Mouse (Mus musculus) ES-E14 (cell line): ENCODE data around the gene Frrs1l. TPM values are rescaled to one million over a fixed set of nuclear protein-coding genes. Genes with fewer than 3 reads are reported as not detected.

Experiments used
- DNase-seq: peaks from one replicate; pipeline ENCODE4 v3.0.0-alpha.2; 2013; ENCODE audit warnings: low read depth, low spot score
- H3K27ac ChIP-seq: 2 replicates; pipeline ENCODE4 v1.5.1; 2012; ENCODE audit warnings: low read depth, mild to moderate bottlenecking, low read length, moderate library complexity, mixed read lengths; ENCODE audit not compliant: poor library complexity, insufficient read depth, severe bottlenecking
- H3K36me3 ChIP-seq: 2 replicates; pipeline ENCODE4 v1.6.1; 2012; ENCODE audit warnings: mild to moderate bottlenecking, low read length, moderate library complexity, mixed read lengths; ENCODE audit not compliant: control insufficient read depth, poor library complexity, insufficient read depth, severe bottlenecking
- H3K4me1 ChIP-seq, 2 experiments: fragments of 150-350 bp in 1 of 2; sonication (generic) in 1 of 2; 2 replicates each; pipeline ENCODE4 v1.6.1; 2012; ENCODE audit warnings: low read length in 2 of 2, mild to moderate bottlenecking in 1 of 2, mixed read lengths in 1 of 2; ENCODE audit not compliant: control insufficient read depth in 2 of 2, insufficient read depth in 2 of 2, poor library complexity in 1 of 2
- H3K4me3 ChIP-seq, 2 experiments: fragments of 150-350 bp in 1 of 2; sonication (generic) in 1 of 2; 2 replicates each; pipeline ENCODE4 v1.5.1; 2012; ENCODE audit warnings: low read length in 2 of 2, low read depth in 1 of 2, mild to moderate bottlenecking in 1 of 2, mixed read lengths in 1 of 2; ENCODE audit not compliant: insufficient read depth in 1 of 2, poor library complexity in 1 of 2, severe bottlenecking in 1 of 2
- H3K9ac ChIP-seq: 2 replicates; pipeline ENCODE4 v1.6.1; 2012; ENCODE audit warnings: low read depth, mild to moderate bottlenecking, low read length, mixed read lengths; ENCODE audit not compliant: poor library complexity, insufficient read depth, severe bottlenecking
- H3K9me3 ChIP-seq: fragments of 150-350 bp; sonication (generic); 2 replicates; pipeline ENCODE4 v1.6.1; 2012; ENCODE audit warnings: low read depth, mild to moderate bottlenecking, low read length; ENCODE audit not compliant: control insufficient read depth, insufficient read depth
- CHD2 ChIP-seq: IDR thresholded peaks from 2 replicates; pipeline ENCODE4 v1.6.1; 2014; ENCODE audit warnings: mild to moderate bottlenecking, low read depth, low read length, inconsistent platforms
- HCFC1 ChIP-seq: IDR thresholded peaks from 2 replicates; pipeline ENCODE4 v1.6.1; 2012; ENCODE audit warnings: low read length, inconsistent platforms, borderline replicate concordance; ENCODE audit not compliant: insufficient read depth
- MAFK ChIP-seq: IDR thresholded peaks from 2 replicates; pipeline ENCODE4 v1.6.1; 2014; ENCODE audit warnings: mild to moderate bottlenecking, low read depth, low read length, inconsistent platforms; ENCODE audit not compliant: insufficient read depth
- ZC3H11A ChIP-seq: IDR thresholded peaks from 2 replicates; pipeline ENCODE4 v1.6.1; 2012; ENCODE audit warnings: low read depth, mild to moderate bottlenecking, inconsistent platforms, low read length, borderline replicate concordance
- ZNF384 ChIP-seq: IDR thresholded peaks from 2 replicates; pipeline ENCODE4 v1.6.1; 2012; ENCODE audit warnings: low read depth, low read length, inconsistent platforms
- in situ Hi-C, 2 experiments: fragments of 600-800 bp; cut with MboI; formaldehyde crosslinking; loops; one replicate each; pipeline ENCODE4 v1.15.1; 2025; ENCODE audit warnings: low sequenced_read_pairs in 2 of 2, inconsistent platforms in 1 of 2; ENCODE audit not compliant: unreplicated experiment in 2 of 2
- total RNA-seq: library from RNA; depleted of rRNA; stranded (reverse); fragments of 300-350 nt; gene quantifications from 2 replicates; pipeline ENCODE4 v1.2.3, GENCODE M21; 2012

The Frrs1l gene
- total RNA-seq, 1 experiment = 0.54 TPM

DNA sequence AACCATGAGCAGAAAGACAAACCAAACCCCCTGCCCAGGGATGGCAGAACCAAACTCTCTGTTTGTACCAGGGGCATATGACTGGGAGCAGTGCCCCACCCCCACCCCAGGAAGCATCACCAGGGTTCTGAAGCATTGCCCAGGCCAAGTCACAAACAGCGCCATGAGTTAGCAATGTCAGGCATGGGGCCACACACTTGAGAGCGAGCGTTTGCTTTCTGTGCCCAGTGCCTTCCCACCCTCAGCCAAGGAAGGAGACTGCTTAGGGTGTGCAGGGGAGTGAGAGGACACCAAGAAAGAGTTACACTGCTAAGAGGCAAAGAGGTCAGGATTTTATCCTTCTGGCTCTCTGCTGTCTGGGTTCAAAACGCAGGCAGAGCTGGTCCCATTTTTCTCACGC lies 20.2 kb upstream of the Frrs1l start:
- H3K9ac ChIP-seq = no peak overlapping the region
- in situ Hi-C loops = no loop called here
- no peaks in the 10 kb centered on the region for H3K36me3 ChIP-seq
- H3K27ac ChIP-seq = no peak overlapping the region
- TF ChIP-seq CHD2 (no peak), ZC3H11A (no peak), HCFC1 (no peak), MAFK (no peak), ZNF384 (no peak)
- no peaks in the 10 kb centered on the region for H3K9me3 ChIP-seq
- peaks cover 0 to 3% of the 10 kb centered on the region in 2 experiments; a peak in 1 of 4 replicates for H3K4me1 ChIP-seq
- no peak for DNase-seq
- no peak overlapping the region for H3K4me3 ChIP-seq

DNA sequence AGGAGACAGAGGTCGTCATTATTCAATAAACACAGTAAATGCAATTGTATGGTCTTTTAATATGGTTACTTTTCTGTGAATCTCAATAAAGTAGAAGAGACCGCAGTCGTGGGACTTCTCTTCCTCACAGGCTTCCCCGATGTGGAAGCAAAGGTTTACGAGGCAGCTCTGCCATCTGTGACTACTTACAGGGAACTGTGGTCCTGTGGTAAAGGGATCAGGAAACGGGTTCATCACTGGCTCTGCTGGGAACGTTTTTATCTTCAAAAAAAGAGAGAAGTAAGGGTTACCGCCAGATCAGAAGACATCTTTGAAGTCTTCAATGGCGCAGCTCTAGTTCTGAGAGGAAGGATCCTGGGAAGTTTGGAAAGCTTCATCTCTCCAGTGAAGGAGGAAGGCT lies 17.5 kb upstream of the Frrs1l start:
- in situ Hi-C loops = no loop called here
- TF ChIP-seq HCFC1 (no peak), ZNF384 (no peak), CHD2 (no peak)

DNA sequence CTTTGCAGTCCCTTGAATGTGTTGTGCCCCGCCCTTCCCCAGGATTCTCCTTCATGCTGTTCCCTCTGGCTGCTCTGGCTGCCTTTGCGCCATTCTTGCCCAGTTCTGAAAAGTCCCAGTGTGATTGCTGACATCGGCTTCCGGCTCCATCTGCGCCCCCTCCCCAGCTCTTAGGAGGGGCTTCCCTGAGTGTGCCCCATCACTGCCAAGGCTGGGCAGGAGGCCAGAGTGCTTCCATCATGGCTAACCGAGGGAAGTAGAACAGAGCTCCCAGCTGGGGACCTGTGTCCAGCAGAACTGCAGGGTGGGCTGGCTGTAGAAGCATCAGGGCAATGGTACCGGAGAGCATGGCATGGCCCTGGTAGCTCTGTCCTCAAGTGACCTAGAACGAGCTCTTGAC lies 14.8 kb upstream of the Frrs1l start:
- no peaks in the 10 kb centered on the region for H3K36me3 ChIP-seq
- H3K4me3 ChIP-seq = no peak overlapping the region
- no peaks in the 10 kb centered on the region for H3K4me1 ChIP-seq
- in situ Hi-C loops = no loop called here
- no peak overlapping the region for H3K9ac ChIP-seq
- H3K9me3 ChIP-seq = no peaks in the 10 kb centered on the region
- no peak for DNase-seq
- H3K27ac ChIP-seq = no peak overlapping the region
- TF ChIP-seq ZC3H11A = no peak

More for the DNA sequence above, 17.5 kb upstream of the Frrs1l start:
- Histone ChIP-seq H3K9ac (no peak overlapping the region), H3K36me3 (no peaks in the 10 kb centered on the region), H3K4me3 (no peak overlapping the region), H3K4me1 (peaks cover 0 to 3% of the 10 kb centered on the region in 2 experiments; a peak in 1 of 4 replicates), H3K27ac (no peak overlapping the region), H3K9me3 (no peaks in the 10 kb centered on the region)
- no peak for DNase-seq

DNA sequence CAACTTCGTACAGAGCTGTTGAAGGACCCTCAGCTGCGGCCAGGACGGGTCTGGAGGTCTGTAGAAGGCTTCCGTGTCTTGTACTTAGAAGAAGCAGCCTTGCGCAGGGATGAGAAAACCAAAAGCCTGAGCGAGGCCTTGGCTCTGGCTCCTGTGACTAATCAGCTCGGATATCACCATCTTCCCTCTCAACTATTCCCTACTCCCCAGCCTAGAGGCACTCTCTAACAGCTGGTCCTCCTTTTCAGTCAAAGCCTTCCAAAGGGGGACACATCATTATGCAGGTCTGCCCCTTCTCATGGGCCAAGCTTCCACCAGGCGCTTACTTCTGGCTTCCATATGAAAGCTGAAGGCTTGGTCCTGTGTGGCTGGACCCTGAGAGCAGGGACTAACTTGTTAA lies 13.7 kb upstream of the Frrs1l start:
- no peak overlapping the region for H3K9ac ChIP-seq
- in situ Hi-C loops = no loop called here
- no peak for TF ChIP-seq CHD2
- TF ChIP-seq ZC3H11A = no peak
- TF ChIP-seq MAFK = no peak
- TF ChIP-seq ZNF384 = no peak
- TF ChIP-seq HCFC1 = no peak
- no peaks in the 10 kb centered on the region for H3K36me3 ChIP-seq
- DNase-seq = no peak
- H3K9me3 ChIP-seq = no peaks in the 10 kb centered on the region
- H3K27ac ChIP-seq = no peak overlapping the region
- no peak overlapping the region for H3K4me3 ChIP-seq
- no peaks in the 10 kb centered on the region for H3K4me1 ChIP-seq

DNA sequence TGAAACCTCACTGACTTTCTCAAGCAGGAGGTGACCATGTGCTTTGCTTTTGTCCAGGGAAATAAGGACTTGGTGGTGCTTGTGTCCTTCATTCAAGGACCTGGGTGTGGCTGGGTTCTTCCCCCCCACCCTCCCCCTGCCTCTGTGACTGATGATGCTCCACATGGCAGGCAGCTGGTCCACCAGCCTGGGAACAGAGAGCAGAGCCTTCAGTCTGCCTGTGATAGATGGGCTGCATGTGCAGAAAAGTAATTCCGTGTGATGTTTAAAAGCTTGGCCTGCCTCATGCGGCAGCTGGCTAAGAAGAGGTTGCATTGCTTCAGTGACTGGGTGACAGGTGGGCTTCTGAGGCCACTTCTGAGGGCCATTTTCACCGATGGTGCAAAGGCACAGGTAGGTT lies 12.6 kb upstream of the Frrs1l start:
- in situ Hi-C loops = no loop called here
- H3K4me3 ChIP-seq = no peak overlapping the region
- H3K27ac ChIP-seq = no peak overlapping the region
- H3K36me3 ChIP-seq = no peaks in the 10 kb centered on the region
- no peak overlapping the region for H3K9ac ChIP-seq
- TF ChIP-seq ZC3H11A (no peak), MAFK (no peak), HCFC1 (no peak), ZNF384 (no peak), CHD2 (no peak)
- H3K4me1 ChIP-seq = no peaks in the 10 kb centered on the region
- H3K9me3 ChIP-seq = no peaks in the 10 kb centered on the region
- DNase-seq = no peak
